Mouse (Mus musculus) stomach, postnatal 0 days (tissue): ENCODE data around the gene Tgfb1i1. TPM values are rescaled to one million over a fixed set of nuclear protein-coding genes. Genes with fewer than 3 reads are reported as not detected.
A peak's percentile ranks its signal among the peaks of the same experiment; 100 is the strongest.

Experiments used
- ATAC-seq: fragments of 200-750 bp; cut with Nextera tagmentation; 2 replicates; pipeline ENCODE4 v1.8.0; 2017; ENCODE audit not compliant: low FRiP score, low TSS enrichment
- DNase-seq: peaks from one replicate; pipeline ENCODE4 v3.0.0-alpha.2; 2016; ENCODE audit warnings: low spot score
- H3K27ac ChIP-seq: fragments of 300-500 bp; sonication (generic); replicated peaks from 2 replicates; pipeline ENCODE4 v1.5.1; 2014; ENCODE audit warnings: mild to moderate bottlenecking, control low read depth
- H3K27me3 ChIP-seq: fragments of 300-500 bp; sonication (generic); 2 replicates; pipeline ENCODE4 v1.6.1; 2014; ENCODE audit warnings: low read length; ENCODE audit not compliant: control insufficient read depth, insufficient read depth
- H3K36me3 ChIP-seq: fragments of 300-500 bp; sonication (generic); 2 replicates; pipeline ENCODE4 v1.6.1; 2014; ENCODE audit warnings: low read length, mixed read lengths; ENCODE audit not compliant: control insufficient read depth, insufficient read depth
- H3K4me1 ChIP-seq: fragments of 300-500 bp; sonication (generic); replicated peaks from 2 replicates; pipeline ENCODE4 v1.6.1; 2014; ENCODE audit warnings: antibody characterized with exemption; ENCODE audit not compliant: control insufficient read depth, insufficient read depth
- H3K4me2 ChIP-seq: fragments of 300-500 bp; sonication (generic); replicated peaks from 2 replicates; pipeline ENCODE4 v1.6.1; 2014; ENCODE audit warnings: low read depth, mild to moderate bottlenecking, control low read depth, moderate library complexity
- H3K4me3 ChIP-seq: fragments of 300-500 bp; sonication (generic); 2 replicates; pipeline ENCODE4 v1.5.1; 2014; ENCODE audit warnings: low read depth, low read length, control low read depth
- H3K9ac ChIP-seq: fragments of 300-500 bp; sonication (generic); 2 replicates; pipeline ENCODE4 v1.6.1; 2014; ENCODE audit warnings: mild to moderate bottlenecking, low read length, control low read depth, mixed read lengths
- H3K9me3 ChIP-seq: fragments of 300-500 bp; sonication (generic); 2 replicates; pipeline ENCODE4 v1.6.1; 2016; ENCODE audit warnings: low read length; ENCODE audit not compliant: control insufficient read depth
- CTCF ChIP-seq: IDR thresholded peaks from 2 replicates; pipeline ENCODE4 v1.5.1; 2016; ENCODE audit warnings: antibody characterized with exemption, low read depth, mild to moderate bottlenecking, moderate library complexity
- EP300 ChIP-seq: optimal IDR thresholded peaks from 2 replicates; pipeline ENCODE3; 2016; ENCODE audit warnings: antibody characterized with exemption
- WGBS: fragments of 180-500 bp; shearing (Covaris S2); extraction: QIAGEN DNeasy Blood & Tissue Kit; methylation state at CpG from one replicate; pipeline ENCODE4 v1.1.7; 2014; 5-methylcytosine and 5-hydroxymethylcytosine counted together
- polyA plus RNA-seq: library from polyadenylated mRNA; unstranded; fragments of >200 nt; fragmentation: Nextera tagmentation; extraction: Ambion mirVana; gene quantifications from 2 replicates; pipeline ENCODE4 v1.2.1, GENCODE M21; 2015

Gene Tgfb1i1
- polyA plus RNA-seq, 1 experiment from 2014 or later: 167 TPM

- DNase-seq (no peak), ATAC-seq (no peak)
- Histone ChIP-seq H3K27me3 (no peaks in the 10 kb centered on the region), H3K36me3 (peaks cover 10% of the 10 kb centered on the region), H3K4me3 (no peak overlapping the region), H3K9ac (no peak overlapping the region), H3K9me3 (no peaks in the 10 kb centered on the region), H3K27ac (no peak overlapping the region), H3K4me2 (no peak overlapping the region), H3K4me1 (no peaks in the 10 kb centered on the region; the same call in 1 of the 2 replicates)
- TF ChIP-seq CTCF (no peak), EP300 (no peak)
- WGBS: 64% methylated on average over 1 of the region's 1 CpGs
These were observed 11.1 kb upstream of the Tgfb1i1 start for GRCm38 (mm10) chr7:128235481-128235880.

DNA sequence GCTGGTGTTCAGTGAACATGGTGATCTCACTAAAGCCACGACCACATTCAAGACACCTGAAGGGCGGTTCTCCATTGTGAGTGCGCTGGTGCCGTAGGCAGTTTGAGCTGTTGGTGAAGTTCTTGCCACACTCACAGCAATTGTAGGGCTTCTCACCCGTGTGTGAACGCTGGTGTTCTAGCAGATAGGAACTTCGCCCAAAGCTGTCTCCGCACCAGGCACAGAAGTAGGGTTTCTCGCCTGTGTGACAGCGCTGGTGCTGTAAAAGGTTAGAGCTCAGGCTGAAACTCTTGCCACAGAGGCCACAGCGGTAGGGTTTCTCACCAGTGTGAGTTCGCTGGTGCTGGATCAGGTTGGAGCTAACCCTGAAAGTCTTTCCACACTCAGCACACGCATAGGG, 10.2 kb upstream of the Tgfb1i1 start:
- H3K4me3 ChIP-seq: no peak overlapping the region
- no peaks in the 10 kb centered on the region for H3K9me3 ChIP-seq
- WGBS: 96% methylated on average over 13 of the region's 13 CpGs
- peaks cover 16% of the 10 kb centered on the region for H3K36me3 ChIP-seq
- H3K9ac ChIP-seq: peak overlapping the region; percentile 89; the same call in 1 of the 2 replicates
- no peak for TF ChIP-seq EP300
- TF ChIP-seq CTCF: no peak
- H3K4me1 ChIP-seq: no peaks in the 10 kb centered on the region; the same call in 1 of the 2 replicates
- ATAC-seq: no peak
- no peak for DNase-seq
- H3K27me3 ChIP-seq: no peaks in the 10 kb centered on the region
- H3K4me2 ChIP-seq: no peak overlapping the region; the same call in 1 of the 2 replicates
- no peak overlapping the region; the same call in 1 of the 2 replicates for H3K27ac ChIP-seq

- peak within 1 kb of the TSS; percentile 89 for H3K9ac ChIP-seq
- H3K27me3 ChIP-seq: no peaks in the 10 kb centered on the region
- 22% methylated on average over 37 of the region's 37 CpGs for WGBS
- no peaks in the 10 kb centered on the region for H3K9me3 ChIP-seq
- peak within 1 kb of the TSS; percentile 98 for H3K27ac ChIP-seq
- ATAC-seq (peak; percentile 40), DNase-seq (peak; percentile 84)
- TF ChIP-seq CTCF (peak; percentile 86), EP300 (no peak)
- H3K4me1 ChIP-seq: no peaks in the 10 kb centered on the region; the same call in 1 of the 2 replicates
- H3K4me2 ChIP-seq: peak within 1 kb of the TSS; percentile 81
- peak within 1 kb of the TSS; percentile 71 for H3K4me3 ChIP-seq
- peaks cover 18% of the 10 kb centered on the region for H3K36me3 ChIP-seq
These were observed 9.6 kb upstream of the Tgfb1i1 start, which contains the start of gene Armc5 for GRCm38 (mm10) chr7:128236856-128237592. Gene Armc5 (plus strand): TSS chr7:128237342.

DNA sequence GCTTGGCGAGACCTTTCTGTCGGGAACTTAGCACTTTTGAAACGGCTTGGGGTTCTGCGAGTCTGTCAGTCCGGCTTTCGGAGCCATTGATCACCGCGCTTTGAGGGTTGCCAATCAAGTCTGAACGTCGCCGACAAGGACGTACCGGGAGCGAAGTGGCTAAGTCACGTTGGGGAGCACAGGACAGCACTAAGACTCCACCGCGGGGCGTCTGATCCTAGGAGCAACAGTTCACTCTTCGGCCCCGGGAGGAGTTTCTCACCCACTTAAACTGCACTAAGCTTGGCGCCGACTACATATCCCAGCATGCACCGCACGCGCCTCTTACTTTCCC, 9.1 kb upstream of the Tgfb1i1 start:
- WGBS: under 1% methylated on average over 25 of the region's 25 CpGs
- Histone ChIP-seq H3K4me2 (peak overlapping the region; percentile 81), H3K9me3 (no peaks in the 10 kb centered on the region), H3K4me1 (no peaks in the 10 kb centered on the region; the same call in 1 of the 2 replicates), H3K27ac (peak overlapping the region; percentile 98), H3K36me3 (peaks cover 22% of the 10 kb centered on the region), H3K4me3 (peak overlapping the region; percentile 71), H3K9ac (peak overlapping the region; percentile 89), H3K27me3 (no peaks in the 10 kb centered on the region)
- no peak for DNase-seq
- TF ChIP-seq CTCF (no peak), EP300 (peak; percentile 48)
- ATAC-seq: no peak

DNA sequence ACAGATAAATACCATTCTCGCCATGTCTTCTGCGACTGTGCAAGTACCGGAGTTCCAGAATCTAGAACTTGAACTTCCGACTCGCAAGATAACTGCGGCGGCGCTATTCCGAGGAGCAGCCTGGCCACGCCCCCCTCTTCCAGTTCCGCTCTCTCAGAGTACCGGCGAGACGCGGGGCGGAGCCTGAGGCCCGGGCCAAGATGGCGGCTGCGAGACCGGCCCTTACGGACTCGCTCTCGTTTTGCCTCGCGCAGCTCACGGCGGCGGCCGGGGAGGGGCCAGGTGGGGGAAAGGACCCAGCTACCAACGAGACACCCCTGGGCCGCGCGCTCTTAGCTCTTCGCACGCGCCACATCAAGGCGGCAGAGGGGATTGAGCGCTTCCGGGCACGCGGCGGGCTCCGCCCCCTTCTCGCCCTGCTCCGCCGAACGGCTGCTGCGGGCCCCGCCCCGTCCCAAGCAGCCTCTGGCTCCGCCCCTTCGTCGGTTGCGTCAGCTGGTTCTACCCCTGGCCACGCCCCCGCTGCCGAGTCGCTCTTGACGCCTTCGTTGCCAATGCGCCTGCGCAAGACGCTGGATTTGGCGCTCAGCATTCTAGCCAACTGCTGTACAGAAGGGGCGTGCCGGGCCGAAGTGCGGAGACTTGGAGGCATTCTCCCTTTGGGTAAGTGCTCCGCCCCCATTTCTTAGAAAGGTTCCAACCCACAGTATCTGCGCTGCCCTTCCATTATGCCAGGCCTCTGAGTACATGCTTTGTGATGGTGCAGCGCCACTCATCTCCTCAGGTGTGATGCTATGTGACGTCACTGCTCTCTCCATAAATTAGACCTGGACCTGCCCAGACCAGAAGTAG, 8.5 kb upstream of the Tgfb1i1 start, which contains the start of gene 9130023H24Rik:
TSS of gene 9130023H24Rik (minus strand) at position 105 of the 852 bp plus-strand sequence.
- WGBS: under 1% methylated on average over 71 of the region's 72 CpGs
- H3K9me3 ChIP-seq: no peaks in the 10 kb centered on the region
- ATAC-seq: peak; percentile 89
- peak within 1 kb of the TSS; percentile 89 for H3K9ac ChIP-seq
- H3K36me3 ChIP-seq: peaks cover 25% of the 10 kb centered on the region
- peak; percentile 60 for TF ChIP-seq CTCF
- no peak for TF ChIP-seq EP300
- peak within 1 kb of the TSS; percentile 71 for H3K4me3 ChIP-seq
- peak; percentile 100 for DNase-seq
- H3K27ac ChIP-seq: peak within 1 kb of the TSS; percentile 98
- no peaks in the 10 kb centered on the region; the same call in 1 of the 2 replicates for H3K4me1 ChIP-seq
- H3K4me2 ChIP-seq: peak within 1 kb of the TSS; percentile 81
- H3K27me3 ChIP-seq: no peaks in the 10 kb centered on the region
